Mouse (Mus musculus) olfactory bulb, adult 2 months (tissue): ENCODE measurements at regions not wholly inside any gene's neighbourhood (a gene's known extent, or its start where the extent isn't known, plus 50 kb on each side); places are given as distances from the start of the nearest gene placed in this dataset.

Experiments
- CTCF ChIP-seq: fragments of 200-500 bp; IDR thresholded peaks from 2 replicates; pipeline ENCODE4 v1.5.1; 2012; ENCODE audit warnings: low read depth, mild to moderate bottlenecking, low read length, moderate library complexity; ENCODE audit not compliant: insufficient read depth
- POLR2A ChIP-seq: fragments of 200-500 bp; IDR thresholded peaks from 2 replicates; pipeline ENCODE4 v1.6.1; 2012; ENCODE audit warnings: mild to moderate bottlenecking, low read depth, low read length, moderate library complexity; ENCODE audit not compliant: insufficient read depth

DNA sequence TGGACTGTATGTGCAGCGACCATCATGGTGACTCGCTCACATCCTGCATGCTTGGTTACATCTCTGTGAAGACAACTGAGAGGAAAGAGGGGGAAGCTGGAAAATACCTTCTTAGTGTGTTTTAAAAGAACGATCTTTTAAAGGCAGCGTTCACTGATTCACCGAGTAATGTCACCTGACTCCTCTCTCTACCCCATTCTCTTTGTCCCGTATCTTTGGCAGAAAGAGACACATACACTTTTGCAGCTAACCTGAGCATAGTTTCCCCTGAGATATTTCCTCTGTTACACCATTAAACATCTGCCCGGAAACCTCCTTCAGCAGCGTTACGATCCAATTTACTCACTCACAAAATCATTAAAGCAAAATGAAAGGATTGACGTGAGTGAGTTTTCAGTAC is 731.8 kb downstream of the Robo2 start:
- TF ChIP-seq CTCF, result no peak
- no peak for TF ChIP-seq POLR2A
